Mouse (Mus musculus): ENCODE measurements around the gene Tctn3.

Gene Tctn3

DNA sequence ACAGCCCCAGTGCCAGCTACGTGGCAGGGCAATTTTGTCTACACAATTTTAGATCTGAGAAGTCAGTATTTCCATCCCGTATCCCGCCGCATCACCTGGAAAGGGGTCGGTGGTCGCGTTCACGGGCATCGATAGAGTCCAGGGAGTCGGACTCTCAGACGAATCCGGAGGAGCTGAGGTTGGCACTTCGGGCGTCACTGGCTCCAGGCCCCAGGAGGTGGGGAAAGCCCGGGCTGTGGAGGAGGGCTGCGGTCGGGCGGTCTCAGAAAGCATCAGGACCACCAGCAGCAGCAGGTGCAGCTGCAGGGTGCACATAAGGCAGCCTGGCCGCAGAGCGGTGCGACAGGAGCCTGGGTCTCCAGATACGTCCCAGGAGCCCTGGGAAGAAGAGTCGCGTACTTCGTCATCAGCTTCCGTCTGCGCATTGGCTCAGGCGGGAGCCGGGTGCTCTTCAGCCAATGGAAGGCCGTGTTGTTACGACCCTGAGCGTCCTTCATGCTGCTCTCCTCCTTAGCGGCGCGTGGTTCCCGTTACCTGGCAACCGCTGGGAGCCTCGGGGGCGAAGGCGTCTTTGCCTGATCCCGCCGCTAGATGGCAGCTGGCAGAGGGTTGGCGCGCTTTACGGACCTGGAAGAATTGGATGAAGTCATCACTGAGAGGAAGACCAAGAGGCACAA, at the start of gene Tctn3, which contains the start of gene Entpd1:
Gene Tctn3, minus strand, starts transcription at position 404 of the 677 bp plus-strand sequence.
Gene Entpd1, plus strand, starts transcription at position 537 of the 677 bp plus-strand sequence.
- peak; percentile 92 for DNase-seq (ENCODE audit: low spot score)

DNA sequence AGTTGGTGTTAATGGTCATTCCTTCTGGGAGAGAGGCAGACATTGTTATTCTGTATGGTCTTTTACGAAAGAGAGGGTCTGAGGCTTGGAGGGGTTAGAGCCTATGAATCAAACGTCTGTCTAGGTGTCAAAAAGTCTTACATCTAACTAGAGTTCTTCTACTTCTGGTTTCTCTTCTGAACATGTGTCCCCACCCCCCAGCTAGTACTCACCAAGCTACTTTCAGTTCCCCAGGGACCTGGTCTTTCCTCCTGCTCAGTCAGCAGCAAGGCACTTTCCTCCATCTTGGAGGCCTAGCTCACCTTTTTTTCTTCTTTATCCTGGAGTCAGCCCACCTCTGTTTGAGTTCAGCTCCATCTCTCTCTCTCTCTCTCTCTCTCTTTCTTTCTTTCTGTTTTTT, 49.1 kb upstream of the Tctn3 start:
- DNase-seq (ENCODE audit: low spot score) = no peak

DNA sequence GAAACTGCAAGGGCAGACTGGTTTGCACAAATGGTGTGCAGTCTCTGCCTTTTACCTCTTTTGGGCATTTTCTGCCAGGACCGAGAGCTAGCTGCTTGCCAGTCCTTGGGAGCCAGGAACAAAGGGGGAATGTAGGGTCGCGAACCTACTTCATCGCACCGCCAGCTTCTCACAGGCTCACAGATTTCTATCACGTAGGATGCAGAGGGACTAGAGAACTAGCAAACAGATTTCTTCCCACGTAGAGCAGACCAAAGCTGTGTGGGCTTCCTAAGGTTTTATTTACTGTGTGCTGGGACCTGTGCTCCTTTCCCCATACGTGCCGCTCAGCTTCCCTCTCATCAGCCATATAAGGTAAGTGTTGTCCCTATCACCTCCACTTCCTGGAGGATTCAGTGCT, 48.5 kb upstream of the Tctn3 start:
- DNase-seq (ENCODE audit: low spot score) = no peak

DNA sequence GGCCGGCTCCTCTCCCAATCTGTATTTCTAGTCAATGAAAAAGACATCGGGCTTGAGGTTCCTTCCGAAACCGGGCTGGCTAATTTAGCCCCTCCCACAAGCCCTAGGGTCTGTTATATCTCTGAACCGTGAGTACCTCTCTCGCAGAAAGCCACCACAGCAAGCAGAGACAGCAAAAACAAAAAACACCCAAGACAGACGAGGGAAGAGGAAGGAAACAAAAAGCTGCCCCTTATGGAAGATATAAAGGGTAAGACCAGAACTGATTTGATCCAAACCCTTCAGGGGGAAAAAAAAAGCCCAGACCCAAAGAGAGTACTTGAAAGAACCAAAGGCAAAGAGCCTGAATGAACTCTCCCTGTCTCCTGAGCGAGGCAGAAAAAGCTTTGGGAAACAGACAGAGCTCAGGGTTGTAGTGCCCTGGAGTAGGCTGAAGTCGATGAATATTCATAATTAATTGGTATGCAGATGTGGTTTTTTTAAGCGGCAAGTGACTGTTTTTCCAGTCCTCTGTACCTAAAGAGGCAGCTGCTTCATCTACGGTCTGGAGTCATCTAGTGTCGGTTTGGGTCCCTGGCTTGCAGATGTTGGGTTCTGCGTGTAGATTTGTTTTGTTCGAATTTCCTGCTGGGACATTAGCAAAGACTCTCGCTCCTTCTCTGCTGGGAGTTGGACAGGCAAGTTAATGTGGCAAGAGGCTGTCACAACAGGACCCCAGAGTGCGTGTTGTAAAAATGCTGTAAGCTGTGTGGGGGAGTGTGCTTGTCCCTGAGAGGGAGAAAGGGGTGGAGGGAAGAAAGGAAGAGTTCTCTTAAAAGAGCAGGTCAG, 47.8 kb upstream of the Tctn3 start:
- no peak for DNase-seq (ENCODE audit: low spot score)

DNA sequence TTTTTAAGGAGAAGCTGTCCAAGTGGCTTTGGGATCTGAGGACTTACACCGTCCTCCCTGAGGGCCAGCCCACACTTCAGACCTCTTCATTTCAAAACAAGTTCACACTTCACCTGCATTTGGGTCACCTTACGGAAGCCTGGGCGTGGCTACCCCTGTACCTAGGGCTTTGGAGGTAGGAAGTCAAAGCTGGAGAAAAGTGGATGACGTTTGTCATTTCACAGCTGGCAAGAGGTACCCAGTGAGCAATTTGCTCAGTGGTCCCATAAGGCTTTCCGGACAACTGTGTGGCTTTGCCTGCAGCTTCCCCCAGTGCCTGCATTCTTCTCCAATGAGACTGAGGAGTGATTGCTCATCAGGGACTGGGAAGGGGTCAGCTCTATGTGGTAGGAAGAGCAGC, 46.9 kb upstream of the Tctn3 start:
- DNase-seq (ENCODE audit: low spot score) = no peak

DNA sequence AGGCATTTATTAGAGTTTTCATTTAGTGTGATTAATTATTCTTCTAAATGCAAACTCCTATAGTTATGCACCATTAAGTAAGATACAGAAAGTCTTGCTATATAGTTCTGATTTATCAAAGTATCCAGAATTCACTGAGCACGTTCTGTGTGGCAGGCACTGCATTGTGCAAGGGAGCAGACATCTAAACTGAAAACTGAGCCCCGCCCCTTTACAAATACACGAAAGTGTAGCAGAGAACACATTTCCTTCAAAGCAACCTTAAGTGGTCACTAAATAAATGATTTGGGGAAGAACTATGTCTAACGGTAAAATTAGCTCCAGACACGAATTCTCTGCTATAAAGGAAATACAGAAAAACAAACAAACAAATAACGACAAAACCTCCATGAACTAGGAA, 46.2 kb upstream of the Tctn3 start:
- no peak for DNase-seq (ENCODE audit: low spot score)

DNA sequence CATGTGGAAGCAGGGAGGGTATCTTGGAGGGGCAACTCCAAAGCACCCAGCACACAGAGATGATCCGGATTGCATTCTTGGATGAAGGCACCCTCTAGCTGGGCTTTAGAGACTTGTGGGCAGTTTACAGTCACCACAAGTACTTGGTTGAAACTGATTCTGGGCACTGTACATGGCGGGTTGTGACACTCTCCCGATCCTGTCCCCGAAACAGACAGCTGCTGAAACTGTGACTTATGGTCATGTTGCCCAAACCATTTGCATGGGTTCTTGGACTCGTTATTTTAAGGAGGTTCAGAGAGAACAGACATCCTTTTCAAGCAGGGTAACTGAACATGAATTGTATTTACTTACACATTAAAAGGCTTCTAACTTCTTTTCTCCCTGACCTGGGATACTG, 44.2 kb upstream of the Tctn3 start:
- DNase-seq (ENCODE audit: low spot score) = no peak

DNA sequence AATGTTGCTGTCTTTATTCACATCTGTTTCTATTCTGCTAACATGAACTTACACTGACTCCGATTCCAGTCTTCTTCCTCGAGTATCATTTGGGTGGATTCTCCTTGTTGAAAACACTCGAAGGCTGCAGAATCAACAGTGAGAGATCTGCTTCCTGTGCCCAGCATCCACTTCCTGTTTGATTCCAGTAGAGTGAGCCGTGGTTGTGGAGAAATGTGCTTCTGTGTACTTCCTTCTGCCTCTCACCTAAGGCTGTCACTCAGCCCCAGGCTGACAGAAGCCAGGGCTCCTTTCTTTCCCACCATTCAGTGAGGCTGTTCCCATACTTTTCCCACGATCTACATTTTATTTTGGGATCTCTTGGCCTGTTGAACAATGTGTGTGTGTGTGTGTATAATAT, 38.1 kb upstream of the Tctn3 start:
- DNase-seq (ENCODE audit: low spot score) = no peak

DNA sequence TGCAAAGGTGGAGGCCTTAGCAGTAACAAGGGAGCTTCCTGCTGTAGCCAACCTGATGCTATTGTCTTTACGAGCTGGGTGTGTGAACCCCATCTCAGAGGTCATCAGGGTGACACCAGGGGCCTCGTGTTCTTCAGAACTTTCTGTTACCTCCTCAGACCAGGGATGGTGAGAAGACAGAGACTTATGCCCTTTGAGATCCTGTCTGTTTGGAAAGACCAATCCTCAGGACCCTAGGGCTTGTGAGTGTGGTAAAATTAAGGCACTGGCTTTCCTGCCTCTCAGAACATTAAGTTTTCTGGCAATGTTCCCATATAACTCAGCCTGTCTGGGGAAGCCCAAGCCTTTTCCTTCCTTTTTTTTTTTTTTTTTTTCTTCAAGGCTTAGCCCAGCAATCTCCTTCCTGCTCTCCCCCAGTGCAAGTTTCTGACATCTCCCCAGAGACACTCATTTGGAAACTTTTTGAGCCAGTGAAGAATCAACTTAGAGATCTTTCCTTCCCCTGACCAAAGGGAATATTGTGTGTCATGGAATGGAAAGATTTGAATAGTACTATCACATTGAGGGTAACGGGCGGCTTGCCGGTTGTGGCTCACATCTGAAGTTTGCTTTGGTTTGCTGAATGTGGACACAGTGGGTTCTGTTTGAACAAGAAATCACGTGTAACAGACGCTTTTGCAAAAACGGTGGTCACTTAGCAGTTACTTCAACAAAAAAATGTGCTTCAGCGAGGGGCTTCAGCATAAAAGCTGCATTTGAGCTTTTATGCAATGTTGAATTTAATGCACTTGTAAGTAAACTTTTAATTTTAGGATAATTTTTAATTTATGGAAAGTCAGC, 35.5 kb upstream of the Tctn3 start:
- no peak for DNase-seq (ENCODE audit: low spot score)

DNA sequence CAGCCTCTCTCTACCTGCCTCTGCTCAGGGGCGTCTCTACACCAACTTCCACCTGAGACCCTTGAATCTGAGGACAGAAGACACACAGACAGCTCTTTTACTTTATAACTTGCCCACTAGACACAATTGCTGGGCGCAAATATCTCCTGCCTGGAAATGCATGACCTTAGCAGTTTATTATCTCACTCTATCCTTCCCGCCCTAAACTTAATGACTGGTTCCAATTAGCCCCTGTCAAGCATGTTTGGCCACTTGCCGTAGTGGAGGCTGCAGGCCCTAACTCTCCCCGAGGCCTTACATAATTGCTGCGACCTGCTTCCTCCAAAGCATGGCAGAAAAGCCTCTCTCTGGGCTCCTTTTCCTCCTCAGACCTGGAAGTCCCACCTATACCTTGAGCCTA, 34.3 kb upstream of the Tctn3 start:
- no peak for DNase-seq (ENCODE audit: low spot score)

DNA sequence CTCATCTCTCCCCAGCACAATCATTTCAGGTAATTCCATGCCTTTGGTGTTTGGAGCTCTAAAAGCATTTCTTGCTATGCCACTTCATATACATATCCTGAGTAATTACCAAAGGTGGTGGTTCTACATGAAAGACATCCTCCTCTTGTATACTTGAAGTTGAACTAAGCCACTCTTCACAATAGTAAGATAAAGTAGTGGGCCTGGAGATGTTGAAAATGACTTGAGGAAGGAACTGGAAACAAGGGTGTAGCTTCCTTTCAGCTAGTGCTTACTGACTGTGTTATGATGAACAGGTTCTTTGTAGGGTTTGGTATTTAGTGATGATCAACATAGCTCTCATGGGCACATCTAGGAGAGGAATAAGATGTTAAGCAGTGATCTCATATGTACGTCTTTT, 31.8 kb upstream of the Tctn3 start:
- no peak for DNase-seq (ENCODE audit: low spot score)

DNA sequence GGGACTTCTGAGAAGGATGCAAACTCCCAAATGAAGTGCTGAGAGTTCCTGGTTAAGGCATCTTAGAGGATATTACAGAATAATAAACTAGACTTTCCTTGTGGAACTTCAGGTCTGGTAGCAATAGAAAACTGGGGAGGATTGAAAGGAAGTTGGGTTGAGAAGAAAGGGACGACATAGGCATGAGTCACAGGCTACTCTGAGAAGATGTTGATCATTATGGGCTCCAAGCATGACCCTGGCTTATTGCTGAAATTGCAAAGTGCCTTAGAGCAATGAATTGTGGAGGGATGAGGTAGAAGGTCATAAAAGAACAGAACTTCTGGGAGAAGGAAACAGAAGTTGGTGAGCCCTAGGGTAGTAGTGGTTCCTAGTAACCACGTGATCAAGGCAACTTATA, 28.8 kb upstream of the Tctn3 start:
- no peak for DNase-seq (ENCODE audit: low spot score)

DNA sequence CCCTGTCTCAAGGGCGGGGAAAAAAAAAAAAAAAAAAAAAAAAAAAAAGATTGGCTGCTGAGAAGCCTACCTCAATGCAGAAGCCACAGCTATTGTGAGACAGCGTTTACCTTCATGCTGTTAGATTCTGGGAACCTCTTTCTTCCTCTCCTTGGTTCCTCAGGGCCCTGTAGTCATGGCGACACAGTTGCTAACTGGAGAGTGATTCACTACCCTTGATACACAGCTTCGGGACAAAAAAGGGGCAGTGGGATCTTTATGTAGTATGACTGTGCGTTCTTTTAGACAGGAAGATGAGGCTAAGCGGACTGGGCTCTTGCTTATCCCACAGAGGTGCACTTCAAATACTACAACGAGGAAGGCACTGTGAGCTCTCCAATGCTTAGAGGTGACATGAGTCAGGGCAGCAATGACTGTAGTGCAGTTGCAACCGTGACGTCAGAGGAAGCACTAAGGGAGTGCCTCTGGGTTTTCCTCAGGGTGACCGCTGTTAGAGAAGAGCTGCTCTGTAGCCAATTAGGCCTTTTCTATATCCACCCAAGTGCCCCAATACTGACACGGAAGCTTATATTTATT, 27.8 kb upstream of the Tctn3 start:
- no peak for DNase-seq (ENCODE audit: low spot score)

DNA sequence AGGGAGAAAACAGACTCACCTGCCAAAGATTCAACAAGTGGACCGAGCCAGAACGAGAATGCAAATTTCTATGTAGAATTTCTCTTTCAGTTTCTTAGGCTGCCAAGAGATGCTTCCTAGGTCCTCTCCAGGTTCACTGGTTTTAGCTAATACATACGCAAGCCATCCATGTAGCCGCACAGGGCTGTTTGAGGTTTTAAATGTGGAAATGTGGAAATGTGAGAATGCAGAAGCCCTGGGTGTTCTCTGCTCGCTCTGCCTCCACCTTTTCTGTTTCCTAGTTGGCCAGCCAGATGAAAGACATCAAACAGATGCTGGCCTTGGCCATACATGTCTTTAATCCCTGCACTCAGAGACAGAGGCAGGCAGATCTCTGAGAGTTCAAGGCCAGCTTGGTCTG, 26.5 kb upstream of the Tctn3 start:
- no peak for DNase-seq (ENCODE audit: low spot score)

DNA sequence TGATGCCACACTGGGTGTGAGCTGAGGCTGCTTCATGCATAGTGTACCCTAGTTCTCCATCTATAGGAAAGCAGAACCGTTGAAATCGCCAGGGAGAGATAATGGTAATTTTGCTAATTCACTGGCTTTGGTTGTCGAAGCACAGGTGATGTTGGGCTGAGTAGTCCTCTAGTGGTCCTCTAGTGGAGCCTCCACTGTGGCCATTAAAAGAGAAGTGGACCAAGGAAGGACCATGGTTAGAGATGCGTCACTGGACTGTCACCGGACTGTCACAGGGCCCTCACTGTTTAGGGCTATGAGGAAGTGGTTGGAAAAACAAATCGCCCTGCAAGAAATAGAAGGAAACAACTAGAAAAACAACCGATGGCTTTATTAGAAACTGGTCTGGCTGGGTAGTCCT, 25.6 kb upstream of the Tctn3 start:
- no peak for DNase-seq (ENCODE audit: low spot score)

DNA sequence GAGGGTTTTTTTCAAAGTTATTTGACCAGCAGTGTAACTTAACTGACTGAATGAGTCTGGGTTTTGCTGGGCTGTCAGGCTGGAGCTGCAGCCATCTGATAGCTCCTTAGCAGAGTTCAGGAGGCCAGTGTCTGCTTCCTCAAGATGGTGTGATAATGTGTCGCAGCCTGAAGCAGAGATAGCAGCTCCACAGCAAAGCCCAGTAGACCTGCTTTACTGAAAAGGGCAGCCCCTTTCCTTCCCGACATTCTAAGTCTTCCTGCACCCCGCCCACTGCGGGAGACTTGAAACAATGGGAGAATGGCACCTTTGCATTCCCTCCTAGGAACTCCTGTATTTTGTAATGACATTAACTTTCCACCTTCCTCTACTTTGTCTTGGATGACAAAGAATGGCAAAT, 25.1 kb upstream of the Tctn3 start:
- DNase-seq (ENCODE audit: low spot score) = no peak

DNA sequence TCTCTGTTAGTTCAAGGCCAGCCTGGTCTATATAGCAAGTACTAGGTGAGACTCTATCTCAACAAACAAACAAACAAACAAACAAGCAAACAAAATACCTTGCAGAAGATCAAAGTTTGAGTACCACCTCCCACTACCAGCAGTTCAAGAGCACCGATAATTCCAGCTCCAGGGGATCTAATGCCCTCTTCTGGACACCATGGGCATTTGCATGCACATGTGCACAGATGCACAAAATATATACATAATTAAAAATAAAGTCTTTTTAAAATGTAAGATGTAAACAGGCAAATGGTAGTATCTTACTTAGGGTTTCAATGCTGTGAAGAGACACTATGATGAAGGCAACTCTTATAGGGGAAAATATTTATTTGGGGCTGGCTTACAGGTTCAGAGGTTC, 21.1 kb upstream of the Tctn3 start:
- DNase-seq (ENCODE audit: low spot score) = no peak

DNA sequence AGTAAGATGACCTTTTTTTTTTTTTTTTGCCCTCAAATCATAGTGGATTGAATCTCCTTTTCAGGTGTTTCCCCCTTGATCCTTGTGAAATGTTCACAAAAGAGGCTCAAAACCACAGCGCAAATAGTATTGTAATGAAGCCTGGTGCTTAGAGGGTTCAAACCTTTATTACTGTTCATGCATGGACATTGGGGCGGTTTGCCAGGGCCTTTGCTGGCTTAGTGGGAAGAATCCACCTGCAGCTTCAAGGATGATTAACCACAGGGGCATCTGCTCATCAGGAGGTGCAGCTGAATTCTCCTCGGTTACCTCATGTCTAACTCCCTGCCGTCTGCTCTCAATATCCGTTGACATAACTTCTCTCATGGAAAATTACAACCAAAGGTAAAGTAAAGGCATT, 20.6 kb upstream of the Tctn3 start:
- no peak for DNase-seq (ENCODE audit: low spot score)

DNA sequence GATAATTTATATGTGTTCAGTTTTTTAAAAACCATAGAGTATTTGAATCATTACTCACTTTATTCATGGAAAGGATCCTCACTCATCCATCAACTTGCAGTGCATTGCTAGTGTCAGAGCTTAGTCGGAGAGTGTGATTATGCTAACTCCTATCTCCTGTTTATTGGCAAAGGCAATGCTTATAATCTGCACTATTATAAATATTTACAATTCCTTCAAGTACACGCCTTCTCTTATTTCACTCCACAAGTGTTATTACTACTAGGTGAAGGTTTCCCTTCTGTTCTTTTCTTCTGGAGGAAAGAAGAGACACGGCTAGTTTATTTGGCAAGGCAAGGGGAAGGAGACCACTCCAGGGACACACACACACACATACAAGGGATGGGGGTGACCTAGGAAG, 20.2 kb upstream of the Tctn3 start:
- DNase-seq (ENCODE audit: low spot score) = no peak

DNA sequence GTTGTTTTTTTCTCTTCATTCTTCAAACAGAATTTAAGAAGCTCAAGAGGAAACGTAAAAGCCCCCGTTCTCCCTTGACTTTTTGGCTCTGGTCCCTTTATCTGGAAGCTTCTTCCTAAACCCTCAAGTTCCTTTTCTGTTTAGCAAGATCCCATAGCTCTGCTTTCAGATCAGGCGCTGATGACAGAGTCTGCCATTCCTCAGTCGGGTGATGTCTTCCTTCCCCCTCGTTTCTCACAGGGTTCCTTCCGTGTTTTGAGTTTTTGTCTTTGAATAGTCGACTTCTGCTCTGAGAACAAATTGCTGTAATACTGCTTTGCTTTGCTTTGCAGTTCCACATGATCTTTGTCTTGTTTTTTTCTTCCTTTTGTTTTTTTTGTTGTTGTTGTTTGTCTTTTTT, 18.6 kb upstream of the Tctn3 start:
- DNase-seq (ENCODE audit: low spot score) = no peak

DNA sequence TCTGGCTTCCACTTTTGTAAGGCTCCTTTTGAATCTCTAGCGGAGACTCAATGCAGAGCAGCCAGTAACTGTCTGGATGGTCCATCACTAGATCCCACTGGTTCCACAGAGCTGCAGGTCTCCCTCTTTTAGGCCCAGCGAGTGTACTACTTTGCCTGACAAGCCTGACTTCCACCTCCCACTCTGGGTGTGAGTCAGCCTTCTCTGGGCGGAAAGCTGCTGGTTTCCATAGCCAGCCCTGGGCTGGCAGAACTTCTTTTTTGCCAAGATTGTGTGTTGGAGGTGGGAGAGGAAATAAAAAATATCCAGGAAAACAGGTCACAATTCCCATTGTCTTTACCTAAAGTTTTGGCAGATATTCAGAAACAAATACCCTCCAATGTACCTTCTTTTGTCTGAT, 18.1 kb upstream of the Tctn3 start:
- peak; percentile 38 for DNase-seq (ENCODE audit: low spot score)

DNA sequence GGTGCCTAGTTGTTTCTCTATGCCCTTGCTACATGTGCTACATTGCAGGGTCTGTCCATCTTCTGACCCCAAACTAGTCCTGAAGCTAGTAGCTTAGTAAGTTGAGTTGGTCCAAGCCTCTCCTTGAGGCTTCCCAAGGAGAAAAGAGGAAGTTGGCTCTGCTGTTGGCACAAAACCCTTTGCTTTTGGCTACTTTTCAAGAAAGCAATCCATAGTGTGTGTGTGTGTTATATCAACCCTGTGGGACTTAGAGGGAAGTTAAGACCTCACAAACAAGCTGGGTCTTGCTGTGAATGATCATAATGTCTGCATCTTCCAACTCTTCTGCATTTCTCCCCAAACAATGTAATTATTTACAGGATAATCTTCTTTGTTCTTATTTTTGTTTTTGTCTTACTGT, 16.9 kb upstream of the Tctn3 start:
- no peak for DNase-seq (ENCODE audit: low spot score)

DNA sequence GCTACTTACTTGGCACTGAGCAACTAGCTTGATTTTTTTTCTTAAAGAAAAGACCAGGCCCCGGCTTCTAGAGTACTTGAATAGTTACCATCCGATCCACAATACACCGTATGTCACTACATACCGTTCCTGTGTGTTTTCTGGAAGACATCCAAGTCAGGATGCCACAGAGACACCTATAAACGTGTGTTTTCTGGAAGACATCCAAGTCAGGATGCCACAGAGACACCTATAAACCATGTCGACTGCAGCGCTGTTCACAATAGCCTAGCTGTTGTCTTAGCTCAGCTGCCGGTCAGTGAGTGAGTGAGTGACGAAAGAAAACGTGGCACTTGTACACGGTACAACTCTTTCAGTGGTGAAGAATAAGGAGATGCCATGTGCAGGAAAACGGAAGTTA, 13.9 kb upstream of the Tctn3 start:
- no peak for DNase-seq (ENCODE audit: low spot score)

Data from left cerebral cortex, adult 11 months (tissue).